Mouse (Mus musculus) midbrain, embryonic 13.5 days (tissue): ENCODE results near the gene Dgkq. TPM values are rescaled to one million over a fixed set of nuclear protein-coding genes. Genes with fewer than 3 reads are reported as not detected.

Experiments used
- ATAC-seq: fragments of 200-750 bp; cut with Nextera tagmentation; 2 replicates; pipeline ENCODE4 v1.8.0; 2017; ENCODE audit warnings: mild to moderate bottlenecking, moderate TSS enrichment, moderate library complexity
- H3K27ac ChIP-seq: fragments of 300-500 bp; sonication (generic); 2 replicates; pipeline ENCODE4 v1.5.1; 2015; ENCODE audit warnings: inconsistent platforms, mild to moderate bottlenecking, moderate library complexity
- H3K27me3 ChIP-seq: fragments of 300-500 bp; sonication (generic); 2 replicates; pipeline ENCODE4 v1.6.1; 2015; ENCODE audit warnings: mild to moderate bottlenecking, inconsistent platforms
- H3K36me3 ChIP-seq: fragments of 300-500 bp; sonication (generic); 2 replicates; pipeline ENCODE4 v1.6.1; 2015; ENCODE audit warnings: mild to moderate bottlenecking, inconsistent platforms
- H3K4me1 ChIP-seq: fragments of 300-500 bp; sonication (generic); replicated peaks from 2 replicates; pipeline ENCODE4 v1.6.1; 2015; ENCODE audit warnings: inconsistent platforms
- H3K4me2 ChIP-seq: fragments of 300-500 bp; sonication (generic); replicated peaks from 2 replicates; pipeline ENCODE4 v1.6.1; 2015; ENCODE audit warnings: moderate library complexity, mild to moderate bottlenecking, inconsistent platforms
- H3K4me3 ChIP-seq: fragments of 300-500 bp; sonication (generic); replicated peaks from 2 replicates; pipeline ENCODE4 v1.5.1; 2015; ENCODE audit warnings: mild to moderate bottlenecking, inconsistent platforms
- H3K9ac ChIP-seq: fragments of 300-500 bp; sonication (generic); replicated peaks from 2 replicates; pipeline ENCODE4 v1.6.1; 2015; ENCODE audit warnings: mild to moderate bottlenecking, inconsistent platforms
- H3K9me3 ChIP-seq: fragments of 300-500 bp; sonication (generic); 2 replicates; pipeline ENCODE4 v1.6.1; 2016; ENCODE audit warnings: mild to moderate bottlenecking, inconsistent platforms
- WGBS: fragments of 180-500 bp; shearing (Covaris S2); methylation state at CpG from one replicate; pipeline ENCODE4 v1.1.7; 2015; 5-methylcytosine and 5-hydroxymethylcytosine counted together
- polyA plus RNA-seq: library from polyadenylated mRNA; unstranded; fragments of >200 nt; fragmentation: Nextera tagmentation; extraction: Ambion mirVana; gene quantifications from 2 replicates; pipeline ENCODE4 v1.2.1, GENCODE M21; 2015

Gene Dgkq
- polyA plus RNA-seq, 1 experiment from 2014 or later: 26.6 TPM

- ATAC-seq: no peak
- Histone ChIP-seq H3K36me3 (peaks cover 32% of the 10 kb centered on the region), H3K27me3 (no peaks in the 10 kb centered on the region), H3K9me3 (no peaks in the 10 kb centered on the region), H3K4me1 (peaks cover 32% of the 10 kb centered on the region), H3K4me3 (no peak overlapping the region), H3K4me2 (no peak overlapping the region), H3K9ac (no peak overlapping the region), H3K27ac (no peak overlapping the region)
- WGBS: 90% methylated on average over 4 of the region's 4 CpGs
These were observed 43.3 kb downstream of the Dgkq start for GRCm38 (mm10) chr5:108626050-108626660.

- 92% methylated on average over 2 of the region's 2 CpGs for WGBS
- H3K36me3 ChIP-seq: peaks cover 59% of the 10 kb centered on the region
These were observed 47.6 kb downstream of the Dgkq start for GRCm38 (mm10) chr5:108621870-108622269.

GRCm38 (mm10) chr5:108610426-108610825, 59.0 kb downstream of the Dgkq start:
- Histone ChIP-seq H3K27ac (no peak overlapping the region), H3K4me1 (no peaks in the 10 kb centered on the region), H3K9ac (no peak overlapping the region), H3K9me3 (no peaks in the 10 kb centered on the region), H3K4me3 (no peak overlapping the region), H3K36me3 (peaks cover 96% of the 10 kb centered on the region), H3K27me3 (no peaks in the 10 kb centered on the region), H3K4me2 (no peak overlapping the region)
- ATAC-seq: no peak
- 98% methylated on average over 1 of the region's 1 CpGs for WGBS

More at GRCm38 (mm10) chr5:108621870-108622269, 47.6 kb downstream of the Dgkq start:
- Histone ChIP-seq H3K4me3 (no peak overlapping the region), H3K27me3 (no peaks in the 10 kb centered on the region), H3K27ac (no peak overlapping the region), H3K4me1 (peaks cover 2% of the 10 kb centered on the region), H3K9me3 (no peaks in the 10 kb centered on the region), H3K4me2 (no peak overlapping the region), H3K9ac (no peak overlapping the region)
- no peak for ATAC-seq

GRCm38 (mm10) chr5:108602537-108602936, 66.9 kb downstream of the Dgkq start:
- no peaks in the 10 kb centered on the region for H3K27me3 ChIP-seq
- H3K27ac ChIP-seq: no peak overlapping the region
- H3K4me3 ChIP-seq: no peak overlapping the region
- 93% methylated on average over 9 of the region's 9 CpGs for WGBS
- H3K9ac ChIP-seq: no peak overlapping the region
- no peaks in the 10 kb centered on the region for H3K9me3 ChIP-seq
- H3K4me1 ChIP-seq: no peaks in the 10 kb centered on the region
- ATAC-seq: no peak
- peaks cover 94% of the 10 kb centered on the region for H3K36me3 ChIP-seq
- H3K4me2 ChIP-seq: no peak overlapping the region

GRCm38 (mm10) chr5:108599923-108600322, 69.5 kb downstream of the Dgkq start:
- WGBS: 100% methylated on average over 1 of the region's 1 CpGs
- Histone ChIP-seq H3K4me1 (no peaks in the 10 kb centered on the region), H3K4me3 (no peak overlapping the region), H3K36me3 (peaks cover 94% of the 10 kb centered on the region), H3K4me2 (no peak overlapping the region), H3K27ac (no peak overlapping the region), H3K9ac (no peak overlapping the region), H3K27me3 (no peaks in the 10 kb centered on the region), H3K9me3 (no peaks in the 10 kb centered on the region)
- no peak for ATAC-seq

Other genes with a start within 250 kb of the Dgkq start
- gene Atp5k, start 235.2 kb downstream of the Dgkq start, polyA plus RNA-seq: 433 and 451 TPM in 2 replicates
- 0.10 TPM in 1 of 2 replicates, not detected in the other for gene Mfsd7a, start 220.8 kb downstream of the Dgkq start, polyA plus RNA-seq
- 31.7 and 35.4 TPM in 2 replicates for gene Pcgf3, start 208.4 kb downstream of the Dgkq start, polyA plus RNA-seq
- gene Cplx1, start 119.6 kb downstream of the Dgkq start, polyA plus RNA-seq: 31.6 and 33.5 TPM in 2 replicates
- 50.3 and 51.7 TPM in 2 replicates for gene Gak, start 39.9 kb downstream of the Dgkq start, polyA plus RNA-seq
- gene Tmem175, start 39.9 kb downstream of the Dgkq start, polyA plus RNA-seq: 23.7 and 23.8 TPM in 2 replicates
- gene Idua, start 9.3 kb downstream of the Dgkq start, polyA plus RNA-seq: 10.6 and 10.7 TPM in 2 replicates
- gene Slc26a1, start 5.9 kb upstream of the Dgkq start, polyA plus RNA-seq: 1.7 and 2.6 TPM in 2 replicates
- 4.0 and 5.3 TPM in 2 replicates for gene Fgfrl1, start 22.7 kb upstream of the Dgkq start, polyA plus RNA-seq
- not detected in 2 replicates for gene Rnf212, start 105.3 kb upstream of the Dgkq start, polyA plus RNA-seq
- not detected in 2 replicates for gene Tmed11, start 125.7 kb upstream of the Dgkq start, polyA plus RNA-seq
- not detected in 2 replicates for gene Vmn2r8, start 139.2 kb upstream of the Dgkq start, polyA plus RNA-seq
- gene Vmn2r9, start 182.9 kb upstream of the Dgkq start, polyA plus RNA-seq: not detected in 2 replicates